Mouse (Mus musculus) regulatory T cell (primary cell): ENCODE measurements around the gene Isy1.
"Not testable (repeated sequence)": the region's sequence is repeated elsewhere in the genome, so short reads cannot be mapped to it uniquely, and the experiment has no call there.

Source experiments
- in situ Hi-C: fragments of 300-600 bp; cut with MboI, MseI; formaldehyde crosslinking; loops from one replicate; pipeline ENCODE4 v1.15.1; 2025; ENCODE audit warnings: high pct_unique_total_duplicates

The Isy1 gene

GRCm38 (mm10) chr6:87779174-87780165 lies 59.1 kb downstream of the Isy1 start:
- in situ Hi-C loops: loop anchor here (10.0 kb wide), 1 partner anchor 1655 kb away; no protein-coding TSS in a partner anchor

- in situ Hi-C loops: no loop called here
Measured at GRCm38 (mm10) chr6:87778294-87779173, 60.1 kb downstream of the Isy1 start.

- in situ Hi-C loops: no loop called here
Measured at GRCm38 (mm10) chr6:87777842-87778241, 60.8 kb downstream of the Isy1 start, which contains the start of gene Gp9. TSS of gene Gp9 (plus strand) at chr6:87778072.

GRCm38 (mm10) chr6:87776663-87777062 lies 61.9 kb downstream of the Isy1 start:
- in situ Hi-C loops: no loop called here

GRCm38 (mm10) chr6:87775588-87776245 lies 62.9 kb downstream of the Isy1 start:
- in situ Hi-C loops: no loop called here

GRCm38 (mm10) chr6:87774909-87775308 lies 63.7 kb downstream of the Isy1 start:
- in situ Hi-C loops: no loop called here

GRCm38 (mm10) chr6:87774466-87774865 lies 64.1 kb downstream of the Isy1 start:
- in situ Hi-C loops: no loop called here

- in situ Hi-C loops: no loop called here
Measured at GRCm38 (mm10) chr6:87770626-87771025, 68.0 kb downstream of the Isy1 start.

- in situ Hi-C loops: not testable (repeated sequence)
Measured at GRCm38 (mm10) chr6:87764296-87764695, 74.3 kb downstream of the Isy1 start.
